Mouse (Mus musculus) hindbrain, embryonic 14.5 days (tissue): ENCODE data around the gene Hddc3. TPM values are rescaled to one million over a fixed set of nuclear protein-coding genes. Genes with fewer than 3 reads are reported as not detected.

Source experiments
- ATAC-seq: fragments of 200-750 bp; cut with Nextera tagmentation; 2 replicates; pipeline ENCODE4 v1.8.0; 2017; ENCODE audit warnings: moderate number of reproducible peaks, mild to moderate bottlenecking, moderate TSS enrichment, moderate library complexity; ENCODE audit not compliant: low FRiP score
- DNase-seq: peaks from one replicate; pipeline ENCODE4 v3.0.0-alpha.2; 2015; ENCODE audit warnings: low spot score
- H3K27ac ChIP-seq: fragments of 300-500 bp; sonication (generic); 2 replicates; pipeline ENCODE4 v1.5.1; 2014; ENCODE audit warnings: mild to moderate bottlenecking, moderate library complexity
- H3K27me3 ChIP-seq: fragments of 300-500 bp; sonication (generic); 2 replicates; pipeline ENCODE4 v1.6.1; 2014; ENCODE audit warnings: mild to moderate bottlenecking, low read length, mixed read lengths; ENCODE audit not compliant: control insufficient read depth, insufficient read depth
- H3K36me3 ChIP-seq: fragments of 300-500 bp; sonication (generic); replicated peaks from 2 replicates; pipeline ENCODE4 v1.6.1; 2014; ENCODE audit not compliant: control insufficient read depth, insufficient read depth
- H3K4me1 ChIP-seq: fragments of 300-500 bp; sonication (generic); replicated peaks from 2 replicates; pipeline ENCODE4 v1.6.1; 2014; ENCODE audit warnings: antibody characterized with exemption, low read length, mixed read lengths; ENCODE audit not compliant: control insufficient read depth, insufficient read depth
- H3K4me2 ChIP-seq: fragments of 300-500 bp; sonication (generic); replicated peaks from 2 replicates; pipeline ENCODE4 v1.6.1; 2014; ENCODE audit warnings: mild to moderate bottlenecking, moderate library complexity
- H3K4me3 ChIP-seq: fragments of 300-500 bp; sonication (generic); replicated peaks from 2 replicates; pipeline ENCODE4 v1.5.1; 2014; ENCODE audit warnings: mild to moderate bottlenecking, low read length
- H3K9ac ChIP-seq: fragments of 300-500 bp; sonication (generic); 2 replicates; pipeline ENCODE4 v1.6.1; 2014
- H3K9me3 ChIP-seq: fragments of 300-500 bp; sonication (generic); 2 replicates; pipeline ENCODE4 v1.6.1; 2016; ENCODE audit warnings: low read length; ENCODE audit not compliant: control insufficient read depth
- WGBS: fragments of 180-500 bp; shearing (Covaris S2); extraction: QIAGEN DNeasy Blood & Tissue Kit; methylation state at CpG from one replicate; pipeline ENCODE4 v1.1.7; 2014; 5-methylcytosine and 5-hydroxymethylcytosine counted together
- polyA plus RNA-seq: library from polyadenylated mRNA; unstranded; fragments of >200 nt; fragmentation: Nextera tagmentation; extraction: Ambion mirVana; gene quantifications from 2 replicates; pipeline ENCODE4 v1.2.1, GENCODE M21; 2014

Gene Hddc3
- polyA plus RNA-seq, 1 experiment from 2014 or later, result 23.4 TPM

- Histone ChIP-seq H3K4me1 (peaks cover 12% of the 10 kb centered on the region), H3K9me3 (no peaks in the 10 kb centered on the region), H3K9ac (no peak overlapping the region), H3K27ac (no peak overlapping the region), H3K27me3 (no peaks in the 10 kb centered on the region), H3K4me2 (no peak overlapping the region), H3K4me3 (no peak overlapping the region), H3K36me3 (peaks cover 62% of the 10 kb centered on the region)
- WGBS, result 98% methylated on average over 19 of the region's 19 CpGs
- DNase-seq (no peak), ATAC-seq (no peak)
These were observed 16.8 kb upstream of the Hddc3 start for GRCm38 (mm10) chr7:80326076-80326475.

- 84% methylated on average over 8 of the region's 8 CpGs for WGBS
- H3K4me3 ChIP-seq, result no peak overlapping the region
These were observed 12.6 kb upstream of the Hddc3 start for GRCm38 (mm10) chr7:80330278-80330677.

GRCm38 (mm10) chr7:80331433-80331832 lies 11.5 kb upstream of the Hddc3 start:
- H3K36me3 ChIP-seq, result peaks cover 98% of the 10 kb centered on the region
- H3K4me1 ChIP-seq, result no peaks in the 10 kb centered on the region
- WGBS, result 88% methylated on average over 19 of the region's 19 CpGs
- H3K9ac ChIP-seq, result no peak overlapping the region
- H3K4me2 ChIP-seq, result no peak overlapping the region
- H3K4me3 ChIP-seq, result no peak overlapping the region
- no peaks in the 10 kb centered on the region for H3K9me3 ChIP-seq
- ATAC-seq, result no peak
- no peak overlapping the region for H3K27ac ChIP-seq
- H3K27me3 ChIP-seq, result no peaks in the 10 kb centered on the region
- DNase-seq, result no peak

More at GRCm38 (mm10) chr7:80330278-80330677, 12.6 kb upstream of the Hddc3 start:
- no peak for ATAC-seq
- no peak overlapping the region for H3K9ac ChIP-seq
- H3K4me1 ChIP-seq, result no peaks in the 10 kb centered on the region
- no peak overlapping the region for H3K27ac ChIP-seq
- DNase-seq, result no peak
- H3K27me3 ChIP-seq, result no peaks in the 10 kb centered on the region
- no peaks in the 10 kb centered on the region for H3K9me3 ChIP-seq
- peaks cover 98% of the 10 kb centered on the region for H3K36me3 ChIP-seq
- H3K4me2 ChIP-seq, result no peak overlapping the region

- no peak for ATAC-seq
- H3K27me3 ChIP-seq, result no peaks in the 10 kb centered on the region
- H3K27ac ChIP-seq, result no peak overlapping the region
- no peak overlapping the region for H3K4me3 ChIP-seq
- no peak overlapping the region for H3K9ac ChIP-seq
- no peaks in the 10 kb centered on the region for H3K9me3 ChIP-seq
- H3K36me3 ChIP-seq, result peaks cover 79% of the 10 kb centered on the region
- WGBS, result 92% methylated on average over 4 of the region's 4 CpGs
- no peak overlapping the region for H3K4me2 ChIP-seq
- peaks cover 20% of the 10 kb centered on the region for H3K4me1 ChIP-seq
- no peak for DNase-seq
These were observed 8.1 kb upstream of the Hddc3 start for GRCm38 (mm10) chr7:80334848-80335247.

- DNase-seq, result no peak
- no peak overlapping the region for H3K4me2 ChIP-seq
- H3K27ac ChIP-seq, result no peak overlapping the region
- H3K4me1 ChIP-seq, result peaks cover 36% of the 10 kb centered on the region
- 96% methylated on average over 3 of the region's 3 CpGs for whole genome bisulfite sequencing
- peaks cover 59% of the 10 kb centered on the region for H3K36me3 ChIP-seq
- H3K9me3 ChIP-seq, result no peaks in the 10 kb centered on the region
- no peak for ATAC-seq
- H3K9ac ChIP-seq, result no peak overlapping the region
- no peak overlapping the region for H3K4me3 ChIP-seq
- H3K27me3 ChIP-seq, result no peaks in the 10 kb centered on the region
These were observed 6.0 kb upstream of the Hddc3 start for GRCm38 (mm10) chr7:80336932-80337331.

GRCm38 (mm10) chr7:80339371-80339770 lies 3.5 kb upstream of the Hddc3 start:
- Histone ChIP-seq H3K9me3 (no peaks in the 10 kb centered on the region), H3K36me3 (peaks cover 36% of the 10 kb centered on the region), H3K27me3 (no peaks in the 10 kb centered on the region), H3K4me3 (peak overlapping the region; percentile 72), H3K4me1 (peaks cover 52% of the 10 kb centered on the region), H3K9ac (peak overlapping the region; percentile 80), H3K27ac (peak overlapping the region; percentile 90), H3K4me2 (peak overlapping the region; percentile 83)
- DNase-seq (no peak), ATAC-seq (no peak)
- 7% methylated on average over 15 of the region's 17 CpGs for WGBS

- Histone ChIP-seq H3K4me1 (peaks cover 52% of the 10 kb centered on the region), H3K9ac (peak overlapping the region; percentile 80), H3K27ac (peak overlapping the region; percentile 90), H3K4me3 (peak overlapping the region; percentile 72), H3K27me3 (no peaks in the 10 kb centered on the region), H3K36me3 (peaks cover 30% of the 10 kb centered on the region), H3K9me3 (no peaks in the 10 kb centered on the region), H3K4me2 (peak overlapping the region; percentile 83)
- peak; percentile 99 for DNase-seq
- peak; percentile 96 for ATAC-seq
- 1% methylated on average over 45 of the region's 45 CpGs for WGBS
These were observed 2.9 kb upstream of the Hddc3 start for GRCm38 (mm10) chr7:80339793-80340628.

GRCm38 (mm10) chr7:80340793-80341192 lies 2.1 kb upstream of the Hddc3 start, which contains the start of gene Unc45a:
Unc45a (minus strand) TSS chr7:80341005.
- ATAC-seq (peak; percentile 52), DNase-seq (peak; percentile 64)
- peak within 1 kb of the TSS; percentile 72 for H3K4me3 ChIP-seq
- peak within 1 kb of the TSS; percentile 90 for H3K27ac ChIP-seq
- peak within 1 kb of the TSS; percentile 83 for H3K4me2 ChIP-seq
- peaks cover 22% of the 10 kb centered on the region for H3K36me3 ChIP-seq
- no peaks in the 10 kb centered on the region for H3K9me3 ChIP-seq
- peaks cover 52% of the 10 kb centered on the region for H3K4me1 ChIP-seq
- WGBS, result 3% methylated on average over 11 of the region's 11 CpGs
- peak within 1 kb of the TSS; percentile 80 for H3K9ac ChIP-seq
- H3K27me3 ChIP-seq, result no peaks in the 10 kb centered on the region

GRCm38 (mm10) chr7:80341793-80342192 lies 1.1 kb upstream of the Hddc3 start:
- Histone ChIP-seq H3K9ac (no peak overlapping the region), H3K27me3 (no peaks in the 10 kb centered on the region), H3K4me3 (no peak overlapping the region), H3K27ac (peak overlapping the region; percentile 7; the same call in 1 of the 2 replicates), H3K4me2 (no peak overlapping the region), H3K9me3 (no peaks in the 10 kb centered on the region), H3K4me1 (peaks cover 52% of the 10 kb centered on the region), H3K36me3 (peaks cover 12% of the 10 kb centered on the region)
- no peak for DNase-seq
- no peak for ATAC-seq
- 58% methylated on average over 7 of the region's 7 CpGs for WGBS
